Mouse (Mus musculus): ENCODE measurements around the gene Kcnk1. TPM values are rescaled to one million over a fixed set of nuclear protein-coding genes. Genes with fewer than 3 reads are reported as not detected.

The Kcnk1 gene
- total RNA-seq, 2 experiments from 2014 or later: 1.2 TPM; not detected in 1

- no peak for ATAC-seq (replicated peaks; ENCODE audit: low FRiP score, low TSS enrichment, poor library complexity, severe bottlenecking)
Observed at GRCm38 (mm10) chr8:125993636-125994035, 1.3 kb upstream of the Kcnk1 start.

- ATAC-seq (replicated peaks; ENCODE audit: low FRiP score, low TSS enrichment, poor library complexity, severe bottlenecking): no peak
Observed at GRCm38 (mm10) chr8:125996031-125996839, 1.3 kb downstream of the Kcnk1 start.

GRCm38 (mm10) chr8:125996980-125997379, 2.0 kb downstream of the Kcnk1 start:
- ATAC-seq (replicated peaks; ENCODE audit: low FRiP score, low TSS enrichment, poor library complexity, severe bottlenecking): no peak

GRCm38 (mm10) chr8:125997550-125997949, 2.6 kb downstream of the Kcnk1 start:
- no peak for ATAC-seq (replicated peaks; ENCODE audit: low FRiP score, low TSS enrichment, poor library complexity, severe bottlenecking)

GRCm38 (mm10) chr8:125999842-126000395, 4.9 kb downstream of the Kcnk1 start:
- ATAC-seq (replicated peaks; ENCODE audit: low FRiP score, low TSS enrichment, poor library complexity, severe bottlenecking): no peak

- no peak for ATAC-seq (replicated peaks; ENCODE audit: low FRiP score, low TSS enrichment, poor library complexity, severe bottlenecking)
Observed at GRCm38 (mm10) chr8:126003546-126003945, 8.6 kb downstream of the Kcnk1 start.

- ATAC-seq (replicated peaks; ENCODE audit: low FRiP score, low TSS enrichment, poor library complexity, severe bottlenecking): no peak
Observed at GRCm38 (mm10) chr8:126004953-126005352, 10.0 kb downstream of the Kcnk1 start.

- ATAC-seq (replicated peaks; ENCODE audit: low FRiP score, low TSS enrichment, poor library complexity, severe bottlenecking): no peak
Observed at GRCm38 (mm10) chr8:126006310-126006990, 11.5 kb downstream of the Kcnk1 start.

GRCm38 (mm10) chr8:126007538-126008330, 12.8 kb downstream of the Kcnk1 start:
- ATAC-seq (replicated peaks; ENCODE audit: low FRiP score, low TSS enrichment, poor library complexity, severe bottlenecking): no peak

GRCm38 (mm10) chr8:126008945-126009344, 14.0 kb downstream of the Kcnk1 start:
- no peak for ATAC-seq (replicated peaks; ENCODE audit: low FRiP score, low TSS enrichment, poor library complexity, severe bottlenecking)

GRCm38 (mm10) chr8:126010900-126011299, 15.9 kb downstream of the Kcnk1 start:
- ATAC-seq (replicated peaks; ENCODE audit: low FRiP score, low TSS enrichment, poor library complexity, severe bottlenecking): no peak

GRCm38 (mm10) chr8:126012334-126012733, 17.4 kb downstream of the Kcnk1 start:
- ATAC-seq (replicated peaks; ENCODE audit: low FRiP score, low TSS enrichment, poor library complexity, severe bottlenecking): no peak

GRCm38 (mm10) chr8:126013646-126014045, 18.7 kb downstream of the Kcnk1 start:
- no peak for ATAC-seq (replicated peaks; ENCODE audit: low FRiP score, low TSS enrichment, poor library complexity, severe bottlenecking)

- ATAC-seq (replicated peaks; ENCODE audit: low FRiP score, low TSS enrichment, poor library complexity, severe bottlenecking): no peak
Observed at GRCm38 (mm10) chr8:126021932-126022331, 27.0 kb downstream of the Kcnk1 start.

- ATAC-seq (replicated peaks; ENCODE audit: low FRiP score, low TSS enrichment, poor library complexity, severe bottlenecking): no peak
Observed at GRCm38 (mm10) chr8:126023706-126024305, 28.8 kb downstream of the Kcnk1 start.

- no peak for ATAC-seq (replicated peaks; ENCODE audit: low FRiP score, low TSS enrichment, poor library complexity, severe bottlenecking)
Observed at GRCm38 (mm10) chr8:126024891-126025290, 29.9 kb downstream of the Kcnk1 start.

GRCm38 (mm10) chr8:126026121-126026520, 31.2 kb downstream of the Kcnk1 start:
- no peak for ATAC-seq (replicated peaks; ENCODE audit: low FRiP score, low TSS enrichment, poor library complexity, severe bottlenecking)

GRCm38 (mm10) chr8:126026584-126026983, 31.6 kb downstream of the Kcnk1 start:
- ATAC-seq (replicated peaks; ENCODE audit: low FRiP score, low TSS enrichment, poor library complexity, severe bottlenecking): no peak

GRCm38 (mm10) chr8:126027486-126027885, 32.5 kb downstream of the Kcnk1 start:
- ATAC-seq (replicated peaks; ENCODE audit: low FRiP score, low TSS enrichment, poor library complexity, severe bottlenecking): no peak
